Mouse (Mus musculus) right cerebral cortex, postnatal 25 days (tissue): ENCODE measurements around the gene C5ar2.
"Not testable (repeated sequence)": the region's sequence is repeated elsewhere in the genome, so short reads cannot be mapped to it uniquely, and the experiment has no call there.

Experiments used
- DNase-seq: peaks from one replicate; pipeline ENCODE4 v3.0.0; 2022

Gene C5ar2

GRCm38 (mm10) chr7:16244067-16244466, at the start of gene C5ar2:
Gene C5ar2 (minus strand): TSS chr7:16244154.
- DNase-seq, result no peak

GRCm38 (mm10) chr7:16287791-16288190, 43.8 kb upstream of the C5ar2 start:
- no peak for DNase-seq

DNA sequence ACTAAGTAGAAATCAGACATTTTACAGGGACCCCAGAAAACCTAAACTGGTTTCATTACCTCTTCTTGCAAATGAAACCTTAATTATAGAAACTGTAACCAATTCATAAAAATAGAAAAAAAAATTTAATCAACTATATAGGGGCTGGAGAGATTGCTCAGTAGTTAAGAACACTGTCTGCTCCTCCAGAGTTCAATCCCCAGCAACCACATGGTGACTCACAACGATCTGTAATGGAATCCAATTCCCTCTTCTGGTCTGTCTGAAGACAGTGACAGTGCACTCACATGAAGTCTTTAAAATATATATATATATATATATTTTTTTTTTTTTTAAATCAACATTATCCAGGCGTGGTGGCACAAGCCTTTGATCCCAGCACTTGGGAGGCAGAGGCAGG, 43.1 kb upstream of the C5ar2 start:
- no peak for DNase-seq

- DNase-seq, result peak; percentile 98
Observed at GRCm38 (mm10) chr7:16286026-16286961, 42.3 kb upstream of the C5ar2 start, which contains the start of gene Ccdc9. Gene Ccdc9 (minus strand): TSS chr7:16286795.

DNA sequence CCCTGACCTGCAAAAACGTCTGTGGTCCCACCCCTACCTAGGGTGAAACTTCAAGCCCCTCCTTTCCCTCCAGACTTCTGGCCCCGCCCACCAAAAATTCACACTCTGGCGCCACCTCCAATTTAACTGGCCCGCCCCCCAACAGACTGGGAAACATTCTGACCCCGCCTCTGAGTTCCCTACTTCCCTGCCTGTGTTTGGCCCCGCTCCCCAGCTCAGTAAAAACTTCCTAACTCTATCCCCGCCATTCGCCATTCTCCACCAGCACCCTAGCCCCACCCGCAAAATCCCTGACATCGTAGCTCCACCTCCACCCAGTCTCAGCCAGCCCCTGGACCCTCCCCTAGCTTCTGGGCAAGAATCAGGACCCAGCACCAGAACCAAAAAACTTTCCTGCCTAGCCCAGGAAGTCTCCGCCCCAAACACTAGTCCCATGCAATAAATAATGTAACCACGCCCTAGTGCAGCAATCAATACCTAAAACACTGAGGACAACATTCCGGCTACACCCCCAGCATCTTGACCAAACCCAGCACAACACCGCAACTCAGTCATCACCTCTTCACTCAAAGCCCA, 41.6 kb upstream of the C5ar2 start:
- peak; percentile 29 for DNase-seq

- DNase-seq, result no peak
Observed at GRCm38 (mm10) chr7:16284904-16285303, 41.0 kb upstream of the C5ar2 start.

GRCm38 (mm10) chr7:16284001-16284400, 40.0 kb upstream of the C5ar2 start:
- no peak for DNase-seq

DNA sequence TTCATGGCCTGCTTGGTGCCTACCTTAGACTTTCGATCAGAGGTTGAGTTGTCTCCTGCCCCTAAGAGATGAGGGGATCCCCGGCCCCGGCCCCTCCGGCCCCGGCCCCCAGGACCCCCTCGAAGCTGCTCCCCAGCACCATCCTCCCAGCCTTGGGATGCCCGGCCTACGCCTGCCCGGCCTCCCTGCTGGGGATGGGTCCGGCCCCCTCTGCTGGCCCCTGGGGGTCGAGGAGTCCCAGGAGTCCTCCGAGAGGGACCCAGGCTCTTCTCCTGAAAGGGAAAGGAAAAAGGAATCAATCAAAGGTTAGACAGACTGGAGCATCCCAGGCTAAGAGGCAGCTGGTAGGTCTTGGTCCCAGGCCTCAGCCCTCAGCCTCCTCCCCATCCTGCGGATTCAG, 38.4 kb upstream of the C5ar2 start:
- DNase-seq, result no peak

DNA sequence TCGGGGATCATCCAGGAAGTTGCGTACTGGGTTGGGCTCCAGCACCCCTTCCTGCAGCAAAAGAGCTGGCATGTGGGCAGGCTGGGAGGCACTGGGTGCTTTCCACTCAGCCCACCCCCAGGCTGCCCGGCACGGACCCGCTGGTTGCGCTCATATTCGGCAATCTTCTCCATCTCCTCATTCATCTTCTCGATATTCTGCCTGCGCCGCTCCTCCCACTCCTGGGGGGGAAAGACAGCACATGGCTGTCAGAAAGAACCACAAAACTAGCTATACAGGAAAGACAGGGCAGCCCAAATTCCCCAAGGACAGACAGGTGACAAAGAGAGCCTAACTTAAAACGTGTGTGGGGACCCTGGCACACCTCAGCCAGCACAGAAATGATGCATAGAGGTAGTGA, 36.8 kb upstream of the C5ar2 start:
- DNase-seq, result no peak

DNA sequence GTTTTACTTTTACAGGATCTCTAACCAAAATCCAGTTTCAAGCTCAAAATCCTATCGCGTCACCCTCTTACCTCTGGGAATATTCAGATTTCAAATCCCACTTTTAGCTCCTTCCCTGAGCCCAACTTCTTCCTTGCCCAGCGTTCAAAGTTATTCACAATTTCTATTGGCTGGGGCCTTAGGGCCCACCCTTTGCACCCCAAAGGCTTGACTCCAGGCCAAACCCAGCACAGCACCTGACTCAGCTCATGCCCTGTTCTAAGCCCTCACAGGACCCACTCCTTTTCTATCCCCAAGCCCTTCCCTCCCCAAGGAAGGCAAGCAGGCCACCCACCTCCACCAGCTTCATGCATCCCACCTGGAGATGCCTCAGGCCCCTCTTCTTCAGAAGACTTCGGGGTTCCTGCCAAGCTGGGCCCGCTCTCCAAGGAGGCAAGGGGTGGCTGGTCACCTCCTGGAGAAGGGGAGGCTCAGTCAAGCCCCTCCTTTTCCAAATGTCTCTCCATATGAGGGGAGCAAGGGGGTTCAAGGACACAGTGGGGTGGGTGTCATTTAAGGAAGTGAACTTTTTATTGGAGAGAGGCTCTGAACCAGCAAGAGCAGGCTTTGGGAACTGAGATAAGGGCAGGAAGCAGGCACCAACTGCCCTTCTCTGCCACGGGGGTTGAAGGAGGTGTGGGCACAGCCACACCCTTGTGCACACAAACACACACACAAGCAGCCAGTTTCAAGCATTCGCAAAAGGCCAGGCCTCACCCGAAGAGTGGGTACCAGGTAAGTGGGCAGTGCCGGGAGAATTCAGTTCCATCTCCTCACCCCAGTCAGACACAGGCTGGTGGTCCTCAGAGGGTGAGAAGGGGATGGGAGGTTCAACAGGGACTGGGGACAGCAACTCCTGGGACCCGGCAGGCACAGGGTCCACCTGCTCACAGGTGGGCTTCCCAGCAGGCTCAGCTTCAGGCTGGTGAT, 31.3 kb upstream of the C5ar2 start:
- no peak for DNase-seq

- DNase-seq, result peak; percentile 75
Observed at GRCm38 (mm10) chr7:16273766-16274140, 29.8 kb upstream of the C5ar2 start.

GRCm38 (mm10) chr7:16273081-16273765, 29.3 kb upstream of the C5ar2 start, which contains the start of gene Inafm1:
Gene Inafm1 (minus strand): TSS chr7:16273617.
- peak; percentile 81 for DNase-seq

DNA sequence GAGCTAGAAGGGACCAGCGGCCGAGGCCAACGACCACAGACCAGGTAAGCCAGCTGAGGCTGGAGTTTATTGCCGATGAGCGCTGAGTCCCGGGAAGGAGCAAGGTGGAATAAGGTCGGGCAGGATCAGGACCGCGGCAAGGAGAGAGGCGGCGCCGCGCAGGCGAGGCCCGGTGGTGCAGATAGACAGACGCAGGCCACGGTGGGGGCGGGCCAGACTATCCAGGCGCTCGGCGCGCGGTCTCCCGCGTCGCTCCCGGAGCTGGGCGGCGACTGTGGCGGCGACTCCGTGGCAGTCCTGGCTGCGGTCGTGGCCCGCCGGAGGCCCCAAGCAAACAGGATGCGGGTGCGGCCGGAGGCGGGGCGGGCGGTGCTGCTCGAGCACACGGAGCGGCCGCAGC, 28.7 kb upstream of the C5ar2 start:
- peak; percentile 70 for DNase-seq

DNA sequence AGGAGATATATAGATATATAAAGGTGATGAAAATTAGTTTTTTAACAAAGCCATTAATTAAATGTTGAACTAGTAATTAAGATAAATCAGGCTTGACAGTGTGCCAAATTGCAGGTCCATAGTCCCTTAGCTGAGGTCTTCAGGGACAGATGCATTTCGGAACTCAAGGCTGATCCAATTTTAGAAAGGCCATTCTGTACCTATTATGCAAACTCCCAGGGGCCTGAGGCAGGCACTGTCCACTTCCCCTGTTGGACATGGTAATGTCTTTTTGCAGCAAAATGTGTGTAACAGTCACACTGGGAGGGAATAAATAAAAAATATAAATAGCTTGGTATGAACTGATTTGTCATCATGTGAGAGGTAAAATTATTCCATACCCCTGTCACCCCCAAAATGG, 27.2 kb upstream of the C5ar2 start:
- no peak for DNase-seq

DNA sequence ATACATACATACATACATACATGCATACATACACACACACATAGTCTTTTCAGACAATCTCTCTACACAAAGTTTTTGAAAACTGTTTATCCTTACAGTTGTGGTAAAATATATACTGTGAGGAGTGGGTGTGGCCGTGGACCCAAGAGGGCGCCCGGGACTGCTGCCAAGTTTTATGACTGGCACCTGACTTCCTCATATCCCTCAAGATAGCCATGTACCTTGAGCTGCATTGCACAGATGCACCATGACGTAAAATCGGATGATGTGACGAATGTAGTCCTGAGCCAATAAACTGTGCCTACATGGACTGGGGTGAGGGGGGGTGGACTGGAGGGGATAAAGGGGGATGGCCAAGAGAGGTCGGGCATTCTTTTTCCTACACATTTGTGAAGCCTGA, 22.6 kb upstream of the C5ar2 start:
- not testable (repeated sequence) for DNase-seq

DNA sequence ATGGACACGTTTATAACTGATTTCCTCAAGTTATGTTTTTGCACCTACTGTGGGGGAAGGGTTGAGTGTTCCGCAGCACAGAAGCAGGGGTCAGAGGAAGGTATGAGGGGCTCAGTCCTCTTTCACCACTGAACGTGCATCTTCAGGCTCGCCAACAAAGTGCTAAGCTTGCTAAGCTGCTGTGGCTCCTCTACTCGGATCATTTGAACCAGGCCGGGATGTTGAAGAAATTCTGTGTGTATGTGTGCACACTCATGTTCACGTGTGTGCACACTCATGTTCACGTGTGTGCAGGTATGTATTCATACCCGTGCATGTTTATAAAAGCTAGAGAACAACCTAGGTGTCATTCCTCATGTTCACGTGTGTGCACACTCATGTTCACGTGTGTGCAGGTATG, 21.9 kb upstream of the C5ar2 start:
- DNase-seq, result no peak

DNA sequence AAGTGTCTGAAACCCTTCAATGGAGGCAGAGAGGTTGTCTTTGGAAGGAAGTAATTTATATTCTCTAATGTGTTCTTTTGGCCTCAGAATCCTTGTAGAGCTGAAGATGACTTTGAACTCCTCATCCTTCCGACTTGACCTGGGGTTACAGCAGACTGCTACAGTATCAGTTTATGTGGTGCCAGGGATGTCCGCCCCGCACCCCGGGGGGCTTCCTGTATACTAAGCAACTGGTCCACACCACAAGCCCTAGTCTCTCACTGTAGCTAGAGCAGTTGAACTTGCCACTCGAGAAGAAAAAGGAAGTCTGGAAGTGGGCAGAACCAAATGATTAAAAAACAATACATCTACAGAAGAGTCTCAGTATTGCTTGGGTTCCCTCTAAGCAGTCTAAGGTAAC, 19.9 kb upstream of the C5ar2 start:
- DNase-seq, result no peak

- DNase-seq, result peak; percentile 61
Observed at GRCm38 (mm10) chr7:16263015-16263787, 19.2 kb upstream of the C5ar2 start.

DNA sequence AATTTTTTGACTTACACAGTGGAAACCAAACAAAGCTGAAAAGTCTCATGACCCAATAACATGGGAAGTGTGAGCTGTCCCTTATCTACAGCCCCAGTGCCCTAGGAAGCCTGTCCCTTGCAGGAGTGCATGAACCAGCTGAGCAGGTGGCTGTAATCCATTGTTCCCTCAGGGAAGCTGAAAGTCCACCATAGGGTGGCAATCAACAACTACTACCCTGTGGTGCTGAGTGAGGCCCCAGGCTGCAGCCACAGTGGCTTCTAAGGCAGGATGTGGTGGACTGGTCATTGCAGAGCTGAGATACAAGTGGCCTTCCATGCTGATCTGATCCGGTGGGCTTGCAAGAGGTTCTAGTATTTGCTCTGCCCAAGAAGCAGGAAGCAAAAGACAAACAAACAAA, 17.1 kb upstream of the C5ar2 start:
- DNase-seq, result no peak

- DNase-seq, result no peak
Observed at GRCm38 (mm10) chr7:16259110-16259590, 15.2 kb upstream of the C5ar2 start, which contains the start of gene C5ar1. Gene C5ar1 (minus strand): TSS chr7:16259540.

- DNase-seq, result no peak
Observed at GRCm38 (mm10) chr7:16257830-16258229, 13.9 kb upstream of the C5ar2 start.
